Mouse (Mus musculus) cerebellum, adult 11 months (tissue): ENCODE measurements around the gene Gm13305.
"Not testable (repeated sequence)": the region's sequence is repeated elsewhere in the genome, so short reads cannot be mapped to it uniquely, and the experiment has no call there.

Source experiments
- DNase-seq: peaks from one replicate; pipeline ENCODE4 v3.0.0; 2022

Gm13305 gene

DNA sequence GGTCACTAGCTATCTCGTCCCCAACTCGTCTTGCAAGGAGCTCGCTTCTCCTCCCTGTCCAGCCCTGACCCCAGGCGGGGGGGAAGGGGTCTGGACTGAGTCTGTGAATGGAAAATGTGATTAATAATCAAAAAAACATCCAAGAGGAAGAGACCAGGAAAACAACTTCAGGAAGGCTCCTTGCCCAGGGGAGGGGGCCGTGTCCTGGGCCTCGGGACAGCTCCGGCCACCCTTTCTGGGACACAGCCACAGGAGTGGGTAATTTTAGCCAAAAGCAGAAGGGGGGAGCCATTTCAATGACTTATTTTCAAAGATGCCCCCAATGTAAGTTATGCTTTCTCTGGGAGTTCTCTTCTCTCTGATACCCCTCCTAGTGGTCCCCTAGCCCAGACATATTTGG lies at the start of gene Gm13305:
Gm13305 (minus strand) TSS at position 101 of the 400 bp plus-strand sequence.
- DNase-seq = not testable (repeated sequence)

DNA sequence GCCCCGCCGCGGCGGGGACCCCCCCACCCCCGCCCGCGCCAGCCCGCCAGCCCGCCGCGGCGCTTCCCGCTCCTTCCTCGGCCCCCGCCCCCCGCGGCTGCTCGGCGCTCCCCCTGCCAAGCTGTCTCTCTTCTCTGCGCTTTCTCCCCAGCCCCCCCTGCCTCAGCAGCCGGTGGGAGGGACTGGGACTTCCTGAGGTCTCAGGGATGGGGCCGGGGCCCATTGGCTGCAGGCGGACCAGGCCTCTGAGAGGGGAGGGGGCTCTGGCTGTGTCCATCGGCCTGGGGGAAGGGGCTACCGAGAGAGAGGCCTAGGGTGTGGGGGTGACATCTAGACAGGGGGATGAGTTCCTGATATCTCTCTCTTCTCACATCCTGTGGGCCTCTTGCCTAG lies 16.6 kb upstream of the Gm13305 start:
- DNase-seq = not testable (repeated sequence)

DNA sequence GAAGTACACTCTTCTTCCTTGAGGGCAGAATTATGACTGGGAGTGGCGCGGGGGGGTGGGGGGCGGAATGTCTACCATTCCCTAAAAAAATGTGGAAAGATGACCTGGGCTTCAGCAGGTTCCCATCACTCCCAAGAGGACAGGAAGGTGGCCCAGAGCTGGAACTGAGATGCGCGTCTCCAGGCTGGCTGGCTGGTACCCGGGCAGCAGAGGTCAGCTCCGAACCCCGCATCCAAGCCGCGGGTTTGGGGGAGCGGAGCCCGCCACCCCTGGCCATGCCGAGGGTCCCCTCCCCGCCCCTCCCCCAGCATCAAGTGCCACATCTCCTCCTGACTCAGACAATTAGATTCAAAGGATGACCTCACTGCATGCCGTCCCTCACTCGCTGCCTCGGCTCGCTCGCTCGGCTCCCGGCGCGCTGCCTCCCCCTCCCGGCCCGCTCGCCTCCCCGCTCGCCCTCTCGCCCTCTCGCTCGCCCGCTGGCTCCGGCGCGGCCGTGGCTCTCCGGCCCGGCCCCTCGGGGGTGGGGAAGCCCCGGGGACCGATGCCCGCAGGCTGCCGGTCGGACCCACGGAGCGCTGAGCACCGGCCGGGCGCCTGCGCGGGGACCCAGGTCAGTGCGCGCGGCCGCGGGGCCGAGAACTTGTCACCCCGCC lies 16.0 kb upstream of the Gm13305 start:
- DNase-seq = not testable (repeated sequence)

DNA sequence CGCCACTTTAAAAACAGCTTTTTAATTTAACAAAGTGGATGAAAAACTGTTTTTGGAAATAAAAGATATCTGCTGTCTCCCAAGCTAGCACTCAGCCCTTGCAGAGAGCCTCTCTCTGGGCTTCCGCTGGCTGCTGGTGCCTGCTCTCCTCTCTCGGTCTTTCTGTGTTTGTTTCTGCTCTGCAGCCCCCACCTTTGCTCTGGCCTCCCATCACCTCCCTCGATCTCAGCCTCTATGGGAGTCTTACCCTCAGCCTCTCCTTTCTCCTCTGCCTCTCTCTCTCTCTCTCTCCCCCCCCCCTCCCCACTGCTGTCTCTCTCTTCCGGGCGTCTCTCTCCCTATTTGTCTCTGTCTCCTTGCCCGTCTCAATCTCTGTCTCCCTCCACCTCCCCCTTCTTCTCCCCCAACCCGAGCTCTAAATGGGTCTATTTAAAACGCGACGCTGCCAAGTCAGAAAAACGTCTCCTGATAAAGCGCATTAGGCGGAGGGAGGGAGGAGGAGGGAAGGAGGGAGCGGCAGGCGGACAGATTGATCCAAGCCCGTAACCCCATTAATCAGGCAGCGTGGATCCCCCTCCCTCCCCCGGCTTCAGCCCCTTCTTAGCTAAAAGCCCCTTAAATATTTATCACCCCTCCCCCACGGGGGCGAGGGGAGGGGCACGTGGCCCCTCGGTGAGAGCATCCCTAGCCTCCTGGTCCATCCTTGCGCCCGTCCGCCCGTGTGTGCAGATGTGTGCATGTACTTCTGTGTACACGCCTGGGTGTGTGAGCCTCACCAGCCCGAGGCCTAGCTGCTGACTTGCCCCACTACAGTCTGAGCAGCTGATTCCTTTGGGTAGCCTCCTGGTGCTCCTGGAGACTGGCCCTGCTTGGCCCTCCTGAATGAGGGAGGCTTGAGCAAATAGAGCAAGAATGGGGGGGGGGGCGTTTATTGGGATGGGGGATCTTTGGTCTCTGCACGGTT lies 15.1 kb upstream of the Gm13305 start:
- DNase-seq = not testable (repeated sequence)

DNA sequence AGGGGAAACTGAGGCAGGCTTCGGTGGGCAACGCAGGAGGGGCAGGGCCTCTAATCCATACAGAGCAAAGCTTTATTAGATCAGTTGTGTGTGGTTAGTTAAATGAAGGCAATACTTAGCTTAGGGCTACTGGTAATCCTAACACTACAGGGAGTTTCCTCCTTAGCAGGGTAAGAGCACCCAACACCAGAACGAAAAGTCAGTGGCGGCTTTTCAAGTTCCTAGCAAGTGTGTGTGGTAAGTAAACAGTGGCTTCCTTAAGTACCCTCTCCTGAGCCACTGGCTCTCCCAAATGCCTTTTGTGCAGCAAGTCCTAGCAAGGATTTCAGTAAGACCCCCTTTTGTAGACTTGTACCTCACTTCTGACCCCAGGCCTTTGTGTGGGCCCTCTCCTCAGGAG lies 9.8 kb upstream of the Gm13305 start:
- DNase-seq = not testable (repeated sequence)

DNA sequence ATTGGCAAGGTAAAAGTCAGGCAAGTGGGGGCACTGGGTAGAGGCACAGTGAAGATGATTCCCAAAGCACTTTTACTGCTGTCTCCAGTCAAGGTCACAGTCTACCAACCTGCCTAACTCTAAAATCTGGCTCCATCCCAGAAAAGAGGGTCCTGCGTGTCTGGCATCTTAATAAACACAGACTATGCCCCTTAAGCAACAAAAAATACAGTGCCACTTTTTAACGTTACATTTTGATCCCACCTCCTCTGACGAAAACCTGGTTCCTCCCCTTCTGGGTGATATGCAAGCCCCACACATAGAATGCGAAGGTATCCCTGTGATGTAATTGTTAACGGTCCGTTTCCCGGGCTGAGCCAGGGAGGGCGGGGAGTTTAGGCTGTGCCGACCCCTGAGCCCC lies 15.3 kb downstream of the Gm13305 start, which contains the start of gene Gm13306:
Gm13306 (plus strand) TSS at position 301 of the 400 bp plus-strand sequence.
- DNase-seq = not testable (repeated sequence)

DNA sequence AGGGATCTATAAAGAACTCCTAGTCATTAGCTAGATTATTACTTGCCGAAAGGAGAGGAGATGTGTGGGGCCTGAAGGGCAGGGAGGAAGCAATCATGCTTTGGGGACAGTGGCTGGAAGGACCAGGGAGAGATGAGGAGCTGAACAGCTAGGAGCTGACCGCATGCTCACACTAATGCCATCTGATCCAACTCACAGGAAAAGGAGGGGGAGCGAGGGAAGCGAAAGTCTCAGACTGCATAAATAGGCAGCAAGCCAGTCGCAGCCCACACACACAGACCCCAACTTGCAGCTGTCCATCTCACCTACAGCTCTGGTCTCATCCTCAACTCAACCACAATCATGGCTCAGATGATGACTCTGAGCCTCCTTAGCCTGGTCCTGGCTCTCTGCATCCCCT lies 53.9 kb downstream of the Gm13305 start, which contains the start of gene Gm13304:
Gm13304 (plus strand) TSS at position 301 of the 400 bp plus-strand sequence.
- not testable (repeated sequence) for DNase-seq
